Mouse (Mus musculus) neural tube, embryonic 13.5 days (tissue): ENCODE measurements at regions not wholly inside any gene's neighbourhood (a gene's known extent, or its start where the extent isn't known, plus 50 kb on each side); places are given as distances from the start of the nearest gene placed in this dataset.

ENCODE experiments used
- ATAC-seq: fragments of 200-750 bp; cut with Nextera tagmentation; 2 replicates; pipeline ENCODE4 v1.8.0; 2017; ENCODE audit warnings: low read depth, mild to moderate bottlenecking, moderate TSS enrichment, moderate library complexity
- H3K27ac ChIP-seq: fragments of 300-500 bp; sonication (generic); replicated peaks from 2 replicates; pipeline ENCODE4 v1.5.1; 2015; ENCODE audit warnings: moderate library complexity, mild to moderate bottlenecking, inconsistent platforms
- H3K27me3 ChIP-seq: fragments of 300-500 bp; sonication (generic); 2 replicates; pipeline ENCODE4 v1.6.1; 2015; ENCODE audit warnings: mild to moderate bottlenecking, inconsistent platforms
- H3K36me3 ChIP-seq: fragments of 300-500 bp; sonication (generic); 2 replicates; pipeline ENCODE4 v1.6.1; 2015; ENCODE audit warnings: mild to moderate bottlenecking, inconsistent platforms
- H3K4me1 ChIP-seq: fragments of 300-500 bp; sonication (generic); replicated peaks from 2 replicates; pipeline ENCODE4 v1.6.1; 2015; ENCODE audit warnings: inconsistent platforms
- H3K4me2 ChIP-seq: fragments of 300-500 bp; sonication (generic); 2 replicates; pipeline ENCODE4 v1.6.1; 2015; ENCODE audit warnings: inconsistent platforms, mild to moderate bottlenecking, moderate library complexity
- H3K4me3 ChIP-seq: fragments of 300-500 bp; sonication (generic); 2 replicates; pipeline ENCODE4 v1.5.1; 2015; ENCODE audit warnings: mild to moderate bottlenecking, inconsistent platforms
- H3K9ac ChIP-seq: fragments of 300-500 bp; sonication (generic); 2 replicates; pipeline ENCODE4 v1.6.1; 2015; ENCODE audit warnings: moderate library complexity, mild to moderate bottlenecking, inconsistent platforms
- H3K9me3 ChIP-seq: fragments of 300-500 bp; sonication (generic); 2 replicates; pipeline ENCODE4 v1.6.1; 2016; ENCODE audit warnings: inconsistent platforms
- WGBS: fragments of 180-500 bp; shearing (Covaris S2); methylation state at CpG from one replicate; pipeline ENCODE4 v1.1.7; 2015; 5-methylcytosine and 5-hydroxymethylcytosine counted together

GRCm38 (mm10) chr1:61137954-61138353 lies 160.2 kb downstream of the Icos start:
- Histone ChIP-seq H3K27ac (0 out of 2 replicates have a peak overlapping the region, but pooled peaks have one; percentile 39), H3K4me3 (no peak overlapping the region), H3K4me2 (no peak overlapping the region), H3K9me3 (no peaks in the 10 kb centered on the region), H3K36me3 (no peaks in the 10 kb centered on the region), H3K27me3 (no peaks in the 10 kb centered on the region), H3K9ac (no peak overlapping the region), H3K4me1 (peaks cover 54% of the 10 kb centered on the region)
- 62% methylated on average over 11 of the region's 11 CpGs for WGBS
- no peak for ATAC-seq

GRCm38 (mm10) chr1:61139291-61139983 lies 161.7 kb downstream of the Icos start:
- peak; percentile 87 for ATAC-seq
- Histone ChIP-seq H3K4me3 (peak overlapping the region; percentile 12), H3K27ac (peak overlapping the region; percentile 88), H3K4me2 (peak overlapping the region; percentile 51), H3K9me3 (no peaks in the 10 kb centered on the region), H3K4me1 (peaks cover 69% of the 10 kb centered on the region), H3K36me3 (no peaks in the 10 kb centered on the region), H3K9ac (0 out of 2 replicates have a peak overlapping the region, but pooled peaks have one; percentile 48), H3K27me3 (no peaks in the 10 kb centered on the region)
- WGBS = 2% methylated on average over 15 of the region's 15 CpGs

DNA sequence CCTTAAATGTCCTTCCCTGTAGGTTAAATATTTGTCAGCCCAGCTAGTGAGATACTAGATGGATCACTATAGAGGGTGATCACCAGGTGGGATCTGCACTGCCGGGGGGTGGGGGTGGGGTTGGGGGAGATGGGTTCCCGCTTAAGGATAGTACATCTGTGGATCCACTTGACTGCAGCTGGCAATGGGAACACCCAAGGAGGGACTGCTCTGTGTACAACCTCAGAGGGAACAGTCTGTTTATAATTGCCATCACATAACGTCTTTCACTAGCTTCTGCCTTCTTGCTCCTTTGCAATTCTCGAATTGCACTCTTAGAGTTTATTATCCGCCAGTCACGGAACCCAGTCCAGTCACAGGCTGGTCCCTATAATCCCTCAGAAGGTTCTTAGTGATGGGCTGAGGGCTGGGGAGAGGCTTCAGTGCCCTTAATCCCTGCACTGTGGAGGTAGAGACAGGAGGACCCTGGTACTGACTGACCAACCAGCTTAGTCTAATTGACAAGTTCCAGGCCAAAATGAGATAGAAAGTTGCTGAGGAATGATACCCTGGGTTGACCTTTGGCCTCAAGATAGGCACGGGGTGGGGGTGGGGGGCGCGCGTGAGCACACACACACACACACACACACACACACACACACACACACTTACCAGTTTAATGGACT lies 162.4 kb downstream of the Icos start:
- Histone ChIP-seq H3K4me3 (peak overlapping the region; percentile 12; the same call in 1 of the 2 replicates), H3K4me1 (peaks cover 74% of the 10 kb centered on the region), H3K9ac (no peak overlapping the region), H3K4me2 (peak overlapping the region; percentile 51), H3K27me3 (no peaks in the 10 kb centered on the region), H3K9me3 (no peaks in the 10 kb centered on the region), H3K27ac (peak overlapping the region; percentile 88), H3K36me3 (no peaks in the 10 kb centered on the region)
- WGBS = 37% methylated on average over 10 of the region's 10 CpGs
- peak; percentile 79 for ATAC-seq

DNA sequence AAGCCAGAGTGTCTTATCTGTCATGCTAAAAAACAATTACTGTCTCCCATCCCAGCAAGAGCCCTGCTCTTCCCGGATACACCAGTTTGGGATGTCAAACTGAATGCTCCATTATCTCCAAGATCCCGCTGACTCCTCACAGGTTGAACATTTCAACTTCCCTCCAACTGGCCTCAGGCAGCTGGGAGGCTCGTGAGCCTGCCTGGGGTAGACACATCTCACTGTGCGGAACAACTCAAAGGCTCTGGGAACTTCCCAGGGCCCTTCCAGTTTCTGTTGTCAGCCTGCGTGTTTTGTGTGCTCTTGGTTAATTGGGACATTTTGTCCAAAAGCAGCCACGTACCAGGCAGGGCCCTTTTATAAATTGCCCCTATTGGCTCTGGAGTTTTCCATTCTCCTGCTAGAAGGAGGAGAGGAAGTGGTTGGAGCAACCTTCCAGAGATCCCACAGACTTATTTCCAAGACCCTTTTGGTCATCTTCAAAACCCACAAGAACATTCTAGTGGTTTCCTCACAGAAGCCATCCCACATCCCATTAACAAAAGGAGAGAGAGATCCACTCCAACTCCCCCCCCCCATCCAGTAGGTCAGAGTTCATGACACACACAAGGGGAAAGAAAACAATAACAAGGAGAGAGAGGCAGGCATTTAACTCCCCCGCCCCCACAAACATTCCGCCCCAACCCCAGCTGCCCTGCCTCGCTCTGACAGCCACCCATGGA lies 163.3 kb downstream of the Icos start:
- Histone ChIP-seq H3K9ac (no peak overlapping the region), H3K36me3 (no peaks in the 10 kb centered on the region), H3K4me2 (no peak overlapping the region), H3K9me3 (no peaks in the 10 kb centered on the region), H3K4me1 (peaks cover 83% of the 10 kb centered on the region), H3K4me3 (no peak overlapping the region), H3K27me3 (no peaks in the 10 kb centered on the region), H3K27ac (peak overlapping the region; percentile 88)
- ATAC-seq = no peak
- WGBS = 16% methylated on average over 9 of the region's 9 CpGs

DNA sequence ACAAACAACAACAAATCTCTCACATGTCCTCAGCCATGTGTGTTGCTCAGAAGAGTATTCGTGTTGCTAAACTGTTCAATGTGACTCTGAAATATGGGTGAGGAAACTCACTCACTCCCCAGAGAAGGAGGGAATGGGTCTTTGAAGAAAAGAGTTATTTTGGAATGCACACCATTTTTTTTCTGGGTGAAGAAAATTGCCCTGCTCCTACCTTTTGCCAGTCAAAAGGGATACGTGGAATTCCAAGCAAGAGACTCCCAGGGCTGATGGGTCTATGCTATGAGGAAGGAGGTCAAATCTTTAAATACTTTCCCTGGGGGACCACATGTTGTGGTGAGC lies 163.8 kb downstream of the Icos start:
- H3K27me3 ChIP-seq = no peaks in the 10 kb centered on the region
- no peaks in the 10 kb centered on the region for H3K36me3 ChIP-seq
- no peak overlapping the region for H3K4me3 ChIP-seq
- 11% methylated on average over 2 of the region's 2 CpGs for WGBS
- peak overlapping the region; percentile 88; the same call in 1 of the 2 replicates for H3K27ac ChIP-seq
- H3K4me1 ChIP-seq = peaks cover 88% of the 10 kb centered on the region
- no peak overlapping the region for H3K9ac ChIP-seq
- no peak for ATAC-seq
- H3K9me3 ChIP-seq = no peaks in the 10 kb centered on the region
- no peak overlapping the region for H3K4me2 ChIP-seq

GRCm38 (mm10) chr1:61141952-61142351 lies 164.2 kb downstream of the Icos start:
- Histone ChIP-seq H3K36me3 (no peaks in the 10 kb centered on the region), H3K9me3 (no peaks in the 10 kb centered on the region), H3K4me3 (no peak overlapping the region), H3K4me2 (no peak overlapping the region), H3K27me3 (no peaks in the 10 kb centered on the region), H3K27ac (peak overlapping the region; percentile 88; the same call in 1 of the 2 replicates), H3K9ac (no peak overlapping the region), H3K4me1 (peaks cover 92% of the 10 kb centered on the region)
- ATAC-seq = no peak
- 38% methylated on average over 9 of the region's 9 CpGs for WGBS

DNA sequence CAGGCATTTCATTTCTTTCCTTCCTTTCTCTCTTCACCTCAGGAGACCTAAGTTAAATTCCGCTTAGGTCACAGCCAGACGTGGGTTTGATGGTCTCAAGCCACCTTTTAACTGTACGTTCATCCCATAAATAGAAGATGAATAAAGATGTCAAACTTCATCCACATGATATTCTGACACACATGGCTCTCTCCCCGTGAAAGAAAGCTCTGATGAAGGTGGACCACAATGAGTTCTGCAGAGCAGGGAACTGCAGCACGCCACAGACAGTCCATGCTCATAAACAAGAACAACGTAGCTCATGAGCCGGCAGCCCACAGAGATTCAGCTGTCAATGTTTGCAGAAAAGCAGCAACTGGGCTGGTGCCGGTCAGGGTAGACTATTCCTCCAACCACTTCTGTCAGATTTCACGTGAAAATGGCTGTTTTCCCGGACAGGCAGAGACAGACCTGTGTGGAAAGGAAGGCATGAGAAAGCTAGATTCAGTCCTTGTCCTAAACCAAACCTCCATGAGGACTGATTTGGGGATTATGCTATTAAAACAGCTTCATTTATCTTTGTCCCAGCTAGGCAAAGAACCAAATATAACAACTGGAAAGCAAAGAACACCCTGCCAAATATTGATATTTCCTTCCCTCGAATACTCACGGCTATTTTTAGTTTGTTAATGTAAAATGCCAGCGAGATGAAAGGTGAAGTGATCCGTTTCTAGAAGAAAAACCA lies 165.5 kb downstream of the Icos start:
- H3K4me1 ChIP-seq = peaks cover 86% of the 10 kb centered on the region
- 20% methylated on average over 14 of the region's 14 CpGs for whole genome bisulfite sequencing
- no peak for ATAC-seq
- no peaks in the 10 kb centered on the region for H3K9me3 ChIP-seq
- peak overlapping the region; percentile 50; the same call in 1 of the 2 replicates for H3K9ac ChIP-seq
- no peaks in the 10 kb centered on the region for H3K27me3 ChIP-seq
- peak overlapping the region; percentile 69 for H3K27ac ChIP-seq
- H3K36me3 ChIP-seq = no peaks in the 10 kb centered on the region
- H3K4me3 ChIP-seq = no peak overlapping the region
- H3K4me2 ChIP-seq = peak overlapping the region; percentile 21

GRCm38 (mm10) chr1:61143754-61144066 lies 166.0 kb downstream of the Icos start:
- H3K27me3 ChIP-seq = no peaks in the 10 kb centered on the region
- WGBS = 49% methylated on average over 8 of the region's 8 CpGs
- H3K36me3 ChIP-seq = no peaks in the 10 kb centered on the region
- peaks cover 81% of the 10 kb centered on the region for H3K4me1 ChIP-seq
- H3K4me3 ChIP-seq = no peak overlapping the region
- no peak overlapping the region; the same call in 1 of the 2 replicates for H3K4me2 ChIP-seq
- H3K9ac ChIP-seq = 0 out of 2 replicates have a peak overlapping the region, but pooled peaks have one; percentile 50
- peak overlapping the region; percentile 69; the same call in 1 of the 2 replicates for H3K27ac ChIP-seq
- ATAC-seq = no peak
- H3K9me3 ChIP-seq = no peaks in the 10 kb centered on the region

- Histone ChIP-seq H3K4me1 (peaks cover 69% of the 10 kb centered on the region), H3K9me3 (no peaks in the 10 kb centered on the region), H3K36me3 (no peaks in the 10 kb centered on the region), H3K27ac (peak overlapping the region; percentile 77), H3K9ac (0 out of 2 replicates have a peak overlapping the region, but pooled peaks have one; percentile 12), H3K4me2 (no peak overlapping the region), H3K4me3 (no peak overlapping the region), H3K27me3 (no peaks in the 10 kb centered on the region)
- ATAC-seq = no peak
- 43% methylated on average over 4 of the region's 4 CpGs for WGBS
These were observed 167.3 kb downstream of the Icos start for GRCm38 (mm10) chr1:61145013-61145412.

GRCm38 (mm10) chr1:61145572-61145971 lies 167.8 kb downstream of the Icos start:
- 0 out of 2 replicates have a peak overlapping the region, but pooled peaks have one; percentile 12 for H3K9ac ChIP-seq
- ATAC-seq = 0 out of 2 replicates have a peak, but pooled peaks have one; percentile 41
- H3K4me1 ChIP-seq = peaks cover 63% of the 10 kb centered on the region
- H3K36me3 ChIP-seq = no peaks in the 10 kb centered on the region
- peak overlapping the region; percentile 77 for H3K27ac ChIP-seq
- H3K4me3 ChIP-seq = no peak overlapping the region
- H3K4me2 ChIP-seq = no peak overlapping the region
- H3K9me3 ChIP-seq = no peaks in the 10 kb centered on the region
- H3K27me3 ChIP-seq = no peaks in the 10 kb centered on the region
- WGBS = 26% methylated on average over 7 of the region's 7 CpGs

GRCm38 (mm10) chr1:61146222-61146723 lies 168.5 kb downstream of the Icos start:
- Histone ChIP-seq H3K27ac (peak overlapping the region; percentile 77; the same call in 1 of the 2 replicates), H3K36me3 (no peaks in the 10 kb centered on the region), H3K4me2 (no peak overlapping the region), H3K4me1 (peaks cover 56% of the 10 kb centered on the region), H3K9me3 (no peaks in the 10 kb centered on the region), H3K9ac (no peak overlapping the region), H3K27me3 (no peaks in the 10 kb centered on the region), H3K4me3 (no peak overlapping the region)
- ATAC-seq = peak; percentile 84
- WGBS = 16% methylated on average over 3 of the region's 3 CpGs
